Mouse (Mus musculus) left cerebral cortex, postnatal 14 days (tissue): Measurements from ENCODE around the gene Bglap2. TPM values are rescaled to one million over a fixed set of nuclear protein-coding genes. Genes with fewer than 3 reads are reported as not detected.
"Not testable (repeated sequence)": the region's sequence is repeated elsewhere in the genome, so short reads cannot be mapped to it uniquely, and the experiment has no call there.

Source experiments
- DNase-seq, 2 experiments: peaks; one replicate each; pipeline ENCODE4 v3.0.0; 2021 to 2022; ENCODE audit warnings: low spot score in 2 of 2, mixed read lengths in 1 of 2
- intact Hi-C: fragments of 180-260 bp; cut with DNase I; formaldehyde crosslinking; loops from one replicate; pipeline ENCODE4 v1.15.1; 2025
- long read RNA-seq, 2 experiments: library from polyadenylated mRNA; stranded (forward); transcript quantifications; one replicate each; pipeline ENCODE4 v2.0.0; 2021
- total RNA-seq, 2 experiments: library from RNA; stranded (reverse); gene quantifications; 2 replicates each; pipeline ENCODE4 v1.2.3; 2021

The Bglap2 gene
- 1 to 10 TPM in 1 of 2 experiments, not detected in 1; 1.4 TPM for total RNA-seq
- long read RNA-seq, experiment 1, partial matches to known transcripts = 0 of 1 reads
- long read RNA-seq, experiment 1, other reads (novel, unspliced or antisense) = 0 of 1 reads
- long read RNA-seq, experiment 2 = 0 reads

DNA sequence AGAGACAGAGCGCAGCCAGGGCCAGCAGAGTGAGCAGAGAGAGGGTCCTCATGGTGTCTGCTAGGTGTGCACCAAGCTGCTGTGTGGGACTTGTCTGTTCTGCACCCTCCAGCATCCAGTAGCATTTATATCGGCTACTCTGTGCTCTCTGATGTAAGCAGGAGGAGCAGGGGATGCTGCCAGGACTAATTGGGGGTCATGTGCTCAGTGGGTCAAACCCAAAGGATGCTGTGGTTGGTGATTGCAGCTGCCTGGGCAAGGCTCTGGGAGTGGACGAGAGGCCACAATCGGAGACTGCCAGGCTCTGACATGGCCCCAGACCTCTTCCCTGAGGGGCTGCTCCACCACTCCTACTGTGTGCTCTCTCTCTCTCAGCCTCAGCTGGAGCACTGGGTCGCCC lies at the start of gene Bglap2:
Bglap2 (minus strand) TSS at position 101 of the 400 bp plus-strand sequence.
- DNase-seq, intact Hi-C loops: not testable (repeated sequence)

DNA sequence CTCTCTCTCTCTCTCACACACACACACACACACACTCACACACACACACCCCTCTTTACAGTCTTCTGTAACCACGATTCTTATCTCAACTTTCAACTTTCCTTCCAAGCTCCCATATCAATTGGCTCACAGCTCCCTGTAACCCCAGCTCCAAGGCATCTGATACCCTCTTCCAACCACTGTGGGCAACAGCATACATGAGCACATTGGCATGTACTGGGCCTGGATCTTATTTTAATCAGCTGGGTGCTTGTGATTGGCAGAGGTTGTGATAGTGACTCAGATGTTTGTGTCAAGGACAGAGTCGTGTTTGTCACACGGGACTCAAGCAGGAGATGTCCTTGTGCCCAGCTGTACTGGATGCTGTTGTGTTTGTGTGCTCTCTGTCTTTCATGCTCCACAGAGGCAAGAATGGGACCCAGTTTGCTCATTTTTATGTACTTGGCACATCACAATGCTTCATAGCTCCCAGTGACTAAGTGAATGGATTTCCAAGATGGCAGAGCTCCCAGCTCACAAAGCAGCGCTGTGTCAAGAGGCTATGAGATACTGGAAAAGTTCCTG lies 48.9 kb upstream of the Bglap2 start:
- intact Hi-C loops = no loop called here

DNA sequence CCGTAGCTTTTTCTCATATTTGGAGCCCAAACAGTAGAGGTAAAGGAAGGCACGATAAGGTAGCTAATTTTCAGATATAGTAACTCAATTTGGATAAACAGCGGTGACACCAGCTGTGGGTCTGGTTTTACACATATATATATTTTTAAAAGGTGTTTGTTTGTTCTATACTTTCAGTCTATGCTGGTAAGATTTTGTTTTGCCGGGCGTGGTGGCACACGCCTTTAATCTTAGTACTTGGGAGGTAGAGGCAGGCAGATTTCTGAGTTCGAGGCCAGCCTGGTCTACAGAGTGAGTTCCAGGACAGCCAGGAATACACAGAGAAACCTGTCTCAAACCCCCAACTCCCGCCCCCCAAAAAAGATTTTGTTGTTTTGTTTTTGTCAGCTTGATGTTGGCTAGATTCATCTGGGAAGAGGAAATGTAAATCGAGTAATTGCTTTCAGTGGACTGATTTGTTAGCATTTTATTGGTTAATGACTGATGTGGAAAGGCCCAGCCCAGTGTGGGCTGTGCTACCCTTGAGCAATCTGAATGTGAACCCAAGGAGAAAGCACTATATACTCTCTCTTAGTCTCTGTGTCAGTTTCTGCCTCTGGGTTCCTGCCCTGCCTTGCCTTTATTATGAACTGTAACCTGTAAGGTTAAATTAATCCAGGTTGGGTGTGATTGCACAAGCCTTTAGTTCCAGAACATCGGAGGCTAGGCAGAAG lies 47.4 kb upstream of the Bglap2 start:
- intact Hi-C loops = no loop called here
- no peak for DNase-seq

More for the DNA sequence above, 48.9 kb upstream of the Bglap2 start:
- no peak for DNase-seq

DNA sequence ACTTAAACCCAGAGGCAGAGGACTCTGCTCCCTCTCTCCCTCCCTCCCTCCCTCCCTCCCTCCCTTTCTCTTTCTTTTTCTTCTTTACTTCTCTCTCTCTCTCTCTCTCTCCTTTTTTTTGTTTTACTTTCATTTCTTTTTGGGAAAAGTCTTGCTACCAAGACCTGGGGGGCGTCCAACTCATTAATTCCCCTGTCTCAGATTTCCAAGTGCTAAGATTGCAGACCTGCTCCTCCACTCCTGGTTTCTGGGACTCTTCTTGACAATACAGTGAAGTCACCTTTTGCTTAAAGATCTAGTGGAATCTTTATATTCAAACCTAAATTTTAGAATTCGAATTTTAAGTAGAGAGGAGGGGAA lies 46.8 kb upstream of the Bglap2 start:
- intact Hi-C loops = no loop called here
- no peak for DNase-seq

DNA sequence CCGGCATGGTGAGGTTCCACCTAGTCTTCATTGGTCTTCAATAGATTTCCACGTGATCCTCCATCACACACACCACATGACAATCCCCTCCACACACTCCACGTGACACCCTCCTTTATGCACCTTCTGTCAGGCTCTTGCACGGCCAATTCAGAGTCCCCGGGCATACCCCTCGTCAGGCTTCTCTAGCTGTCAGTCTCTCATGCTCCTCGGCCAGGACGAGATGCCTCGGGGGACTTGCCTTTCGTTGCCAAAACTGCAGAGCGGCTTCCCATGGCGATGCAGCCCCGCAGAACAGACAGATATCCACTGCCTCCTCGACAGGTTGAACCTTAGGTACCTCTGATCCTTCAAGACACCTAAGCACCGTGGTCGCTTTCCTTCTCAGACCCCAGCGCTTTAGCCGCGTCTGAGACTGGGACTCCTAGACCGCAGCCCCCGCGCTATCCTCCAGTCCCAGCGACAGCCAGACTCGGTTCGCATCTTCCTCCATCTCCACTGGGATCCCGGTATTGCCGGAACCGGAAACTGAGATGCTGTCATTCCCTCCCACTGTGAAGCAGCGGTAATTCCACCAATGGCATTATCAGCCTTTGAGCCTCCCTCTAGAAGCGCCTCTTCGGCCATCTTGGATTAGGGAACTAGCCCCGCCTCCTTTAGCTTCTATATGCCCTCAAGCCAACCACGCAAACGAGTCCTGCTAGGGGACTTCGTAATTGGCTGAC lies 46.3 kb upstream of the Bglap2 start, which contains the start of gene Slc25a44:
Slc25a44 (minus strand) TSS at position 535 of the 725 bp plus-strand sequence.
- peak; percentile 94 to 98 for DNase-seq
- intact Hi-C loops = no loop called here

DNA sequence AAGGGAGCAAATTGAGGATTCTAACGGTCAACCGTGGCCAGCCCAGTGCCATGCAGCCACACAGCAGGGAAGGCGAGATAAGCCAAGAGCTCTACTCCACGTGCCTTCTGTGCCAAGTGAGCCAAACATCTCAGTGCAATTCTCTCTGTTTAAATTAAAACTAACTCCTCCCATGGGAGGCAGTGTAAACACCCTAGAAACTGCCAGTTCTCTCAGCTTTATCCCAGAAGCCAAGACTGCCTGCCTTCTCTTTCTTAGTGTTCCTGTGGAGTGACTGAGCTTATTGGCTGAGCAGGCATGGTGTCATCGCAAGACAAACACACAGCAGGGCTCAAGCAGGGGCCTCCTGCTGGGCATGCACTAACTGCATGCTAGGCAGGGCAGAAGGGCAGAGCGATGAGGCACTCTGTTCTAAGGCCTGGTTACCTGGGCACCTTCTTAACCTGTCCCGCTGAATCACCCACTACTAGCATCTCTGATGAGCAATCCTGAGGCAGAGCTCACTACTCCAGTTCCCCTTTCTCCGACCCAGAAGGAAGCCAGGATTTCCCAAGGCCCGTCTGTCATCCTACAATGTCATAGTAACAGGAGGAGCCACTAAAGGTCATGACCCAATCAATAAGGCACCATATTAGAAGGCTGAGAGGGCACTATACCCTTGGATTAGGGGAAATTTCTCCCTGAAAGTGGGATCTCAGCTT lies 43.7 kb upstream of the Bglap2 start:
- peak in 1 of 2 experiments; percentile 75 for DNase-seq
- intact Hi-C loops = no loop called here

DNA sequence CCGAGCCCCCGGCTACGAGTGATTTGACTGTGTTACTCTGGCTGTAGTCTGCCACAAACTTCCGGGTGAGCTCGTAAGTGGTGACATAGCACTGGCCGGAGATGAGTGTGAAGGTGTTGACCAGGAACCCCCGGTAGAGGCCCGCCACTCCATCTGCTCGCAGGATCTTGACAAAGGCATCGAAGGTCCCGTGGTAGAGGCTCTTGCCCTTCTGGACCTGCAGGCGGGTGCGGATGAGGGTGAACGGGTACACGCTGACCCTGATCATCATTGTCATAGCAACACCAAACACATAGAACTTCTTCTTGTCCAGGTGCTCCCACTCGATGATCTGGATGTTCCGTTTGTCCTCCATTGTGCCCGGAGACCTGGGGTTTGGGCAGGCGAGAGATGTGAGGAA lies 42.3 kb upstream of the Bglap2 start:
- no peak for DNase-seq
- intact Hi-C loops = no loop called here

DNA sequence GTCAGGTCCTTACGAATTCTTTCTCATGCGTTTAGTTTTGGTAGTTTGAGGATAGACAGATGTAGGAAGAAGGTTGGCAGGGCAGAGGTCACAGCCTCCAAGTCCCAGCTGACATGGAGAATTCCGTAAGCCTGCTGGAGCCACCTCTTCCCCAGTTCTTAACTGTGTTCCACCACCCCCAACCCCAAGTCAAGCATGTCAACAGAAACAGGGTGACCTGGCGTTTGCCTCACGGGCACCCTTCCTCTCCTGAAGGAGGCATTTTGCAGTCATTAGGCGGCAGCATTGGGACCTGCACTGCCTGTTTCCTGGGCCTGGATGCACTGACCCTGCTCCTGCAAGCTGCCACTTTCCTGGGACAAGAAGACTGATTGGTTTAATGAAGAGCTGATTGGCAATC lies 39.5 kb upstream of the Bglap2 start:
- DNase-seq = no peak
- intact Hi-C loops = no loop called here

DNA sequence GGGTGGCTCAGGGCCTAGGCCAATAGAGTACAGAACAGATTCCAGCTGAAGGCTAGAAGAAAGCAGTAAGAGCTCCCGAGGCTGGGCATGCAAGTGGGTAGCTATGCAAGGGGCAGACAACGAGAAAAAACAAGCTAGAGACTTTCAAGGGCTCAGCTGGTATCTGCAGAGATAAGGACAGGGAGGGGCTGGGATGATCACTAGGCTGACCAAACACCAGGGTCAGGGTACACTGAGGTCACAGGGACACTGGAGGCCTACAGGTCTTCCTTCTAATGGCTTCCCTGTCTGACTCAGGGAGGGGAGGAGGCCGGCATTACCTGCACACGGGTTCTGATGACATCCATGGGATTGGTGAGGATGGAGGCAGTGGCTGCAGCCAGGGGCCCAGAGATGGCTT lies 37.2 kb upstream of the Bglap2 start:
- intact Hi-C loops = no loop called here
- no peak for DNase-seq

DNA sequence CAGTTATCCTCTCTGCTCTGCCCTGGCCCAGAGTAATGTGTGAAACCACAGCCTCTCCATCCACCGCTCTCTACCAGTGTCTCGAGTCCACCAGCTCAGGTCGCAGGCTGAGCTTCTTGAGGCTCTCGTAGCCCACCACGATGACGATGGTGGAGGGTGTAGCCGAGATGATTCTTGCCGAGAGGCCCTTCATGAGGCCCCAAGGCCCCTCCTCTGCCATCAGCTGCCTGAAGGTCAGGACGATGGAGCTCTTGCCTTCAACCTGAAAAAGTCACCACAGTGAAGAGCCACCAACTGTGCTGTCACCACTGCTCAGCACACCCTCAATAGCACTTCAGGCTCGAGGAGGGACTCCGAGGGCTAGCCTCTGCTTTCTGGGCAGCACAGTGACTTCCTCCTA lies 34.1 kb upstream of the Bglap2 start:
- DNase-seq = no peak
- intact Hi-C loops = no loop called here

DNA sequence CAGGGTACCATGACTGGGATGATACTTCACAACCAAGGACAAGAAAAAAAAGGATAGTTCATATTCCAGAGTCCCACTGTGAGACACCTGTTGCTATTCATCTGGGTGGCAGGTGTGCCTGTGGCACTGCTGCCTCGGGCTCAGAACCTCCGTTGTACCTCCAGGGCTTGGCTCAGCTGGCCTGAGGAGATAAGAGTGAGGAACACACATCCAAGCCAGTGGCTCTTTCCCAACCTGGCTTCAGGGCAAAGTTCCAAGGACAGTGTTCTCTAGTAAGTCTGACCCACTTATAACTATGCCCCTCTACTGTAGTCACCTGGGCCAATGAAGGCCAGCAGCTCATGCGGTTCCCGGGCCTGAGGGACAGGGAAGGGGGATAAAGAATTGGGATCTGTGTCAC lies 33.2 kb upstream of the Bglap2 start:
- no peak for DNase-seq
- intact Hi-C loops = no loop called here

DNA sequence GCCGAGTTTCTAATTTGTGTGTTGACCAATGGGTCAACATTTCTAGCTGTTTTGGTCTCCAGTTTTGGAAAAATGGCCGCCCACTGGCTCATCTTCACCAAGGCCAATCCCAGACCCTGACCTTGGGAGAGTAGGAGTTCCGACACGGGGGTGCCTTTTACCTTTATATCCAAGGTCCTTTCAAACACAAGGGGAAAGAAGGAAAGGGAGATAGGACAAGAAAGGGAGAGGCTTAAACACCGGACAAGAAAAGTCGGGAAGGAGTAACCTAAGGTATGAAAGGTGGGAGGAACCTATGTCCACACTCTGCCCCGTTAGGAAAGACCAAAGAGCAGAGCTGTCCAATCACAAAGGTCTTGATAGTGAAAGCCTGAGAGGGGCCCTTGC lies 32.1 kb upstream of the Bglap2 start:
- DNase-seq = no peak
- intact Hi-C loops = no loop called here

DNA sequence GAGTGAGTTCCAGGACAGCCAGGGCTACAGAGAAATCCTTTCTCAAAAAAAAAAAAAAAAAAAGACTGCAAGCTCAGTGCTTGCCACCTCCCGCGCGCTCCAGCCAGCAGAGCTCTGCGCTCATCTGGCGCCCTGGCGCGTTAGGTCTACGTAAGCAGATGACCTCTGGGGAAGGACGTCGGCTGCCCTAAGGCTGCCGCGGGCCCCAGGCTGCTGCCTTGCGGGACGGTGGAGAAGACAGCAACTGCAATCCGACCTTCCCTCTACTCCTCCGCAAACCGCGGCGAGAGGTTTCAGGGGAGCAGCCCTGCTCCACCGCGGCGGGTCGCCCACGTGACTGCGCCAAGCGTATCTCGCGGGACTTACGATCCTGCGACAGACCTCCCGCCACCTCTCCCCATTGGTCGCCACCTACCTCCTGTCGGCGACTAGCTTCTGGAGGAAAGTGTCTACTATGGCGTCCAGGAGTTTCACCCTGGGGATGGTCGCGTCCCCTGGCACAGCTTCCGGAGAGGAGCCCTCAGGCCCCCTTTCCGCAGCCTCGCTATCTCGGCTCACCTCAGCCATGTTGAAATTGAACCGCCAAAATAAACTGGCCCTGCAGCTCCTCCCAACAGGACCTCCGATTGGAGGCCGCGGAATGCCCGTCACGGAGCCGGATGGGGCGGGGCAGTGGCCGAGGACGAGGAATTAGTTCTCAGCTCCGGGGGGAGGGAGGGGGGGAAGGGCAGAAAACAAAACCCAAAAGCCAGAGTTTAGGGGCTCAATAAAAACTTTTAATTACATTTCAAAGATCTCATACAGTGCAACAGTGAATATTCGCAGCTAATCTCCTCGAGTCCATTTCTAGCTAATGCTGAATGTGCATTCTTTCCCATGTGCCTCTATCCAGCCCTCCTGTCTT lies 31.5 kb upstream of the Bglap2 start, which contains the start of gene Pmf1:
Pmf1 (minus strand) TSS at position 591 of the 904 bp plus-strand sequence.
- intact Hi-C loops = loop anchor here (5.0 kb wide), 1 partner anchor 117 kb away; no protein-coding TSS in a partner anchor
- peak; percentile 89 to 93 for DNase-seq

DNA sequence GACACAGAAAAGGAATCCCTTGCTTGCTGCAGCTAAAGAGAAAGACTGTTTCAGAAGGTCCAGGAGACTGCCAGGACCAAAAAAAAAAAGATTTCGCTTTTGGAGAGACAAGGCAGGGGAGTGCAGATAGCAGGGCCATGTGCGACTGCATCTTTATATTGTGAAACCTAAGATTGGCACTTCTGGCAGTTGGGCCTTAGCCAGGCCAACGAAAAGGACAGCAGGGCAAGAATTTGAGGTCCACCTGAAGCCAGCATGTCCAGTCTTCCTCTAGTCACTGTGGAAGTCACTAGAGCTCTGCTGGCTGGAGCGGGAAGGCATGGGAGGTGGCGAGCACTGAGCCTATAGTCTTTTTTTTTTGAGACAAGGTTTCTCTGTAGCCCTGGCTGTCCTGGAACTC lies 30.5 kb upstream of the Bglap2 start:
- intact Hi-C loops = loop anchor here (5.0 kb wide), 1 partner anchor 118 kb away; no protein-coding TSS in a partner anchor
- no peak for DNase-seq

DNA sequence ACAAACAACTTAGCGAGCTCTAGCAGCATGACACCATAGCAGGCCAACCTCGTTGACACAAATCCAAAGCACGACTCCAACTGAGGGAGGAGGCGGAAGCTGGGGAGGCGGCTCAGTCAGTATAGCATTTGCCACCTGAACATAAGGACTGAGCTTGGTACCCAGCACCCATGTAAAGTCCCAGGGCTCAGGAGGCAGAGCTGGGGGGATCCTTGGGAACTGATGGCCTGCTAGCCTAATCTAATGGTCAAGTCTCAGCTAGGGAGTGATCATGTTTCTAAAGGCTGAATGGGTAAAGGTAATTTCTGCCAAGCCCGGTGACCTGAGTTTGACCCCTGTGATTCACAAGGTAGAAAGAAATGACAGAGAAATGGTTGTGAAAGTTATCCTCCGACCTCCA lies 29.0 kb upstream of the Bglap2 start:
- intact Hi-C loops = loop anchor here (1.0 to 5.0 kb wide), 2 partner anchors 60 to 120 kb away; no protein-coding TSS in a partner anchor
- DNase-seq = no peak

DNA sequence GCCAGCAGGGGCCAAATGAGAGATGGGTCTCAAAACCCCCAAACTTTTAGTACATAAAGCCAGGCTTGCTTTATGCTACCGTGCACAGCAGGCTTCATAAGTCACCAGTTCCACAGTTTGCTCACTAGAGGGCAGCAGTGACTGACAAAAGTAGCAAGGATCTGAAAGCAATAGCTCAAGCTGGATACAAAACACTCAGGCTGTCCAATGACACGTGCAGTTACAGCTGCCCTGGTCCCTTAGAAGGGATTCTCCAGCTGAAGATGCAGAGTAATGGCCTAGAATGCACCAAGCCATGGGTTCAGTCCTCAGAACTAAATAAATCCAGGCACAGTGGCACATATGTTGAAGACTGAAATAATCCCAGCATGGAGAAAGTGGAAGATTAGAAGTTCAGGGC lies 28.6 kb upstream of the Bglap2 start:
- DNase-seq = peak; percentile 78 to 87
- intact Hi-C loops = loop anchor here (1.0 to 5.0 kb wide), 2 partner anchors 60 to 120 kb away; no protein-coding TSS in a partner anchor

DNA sequence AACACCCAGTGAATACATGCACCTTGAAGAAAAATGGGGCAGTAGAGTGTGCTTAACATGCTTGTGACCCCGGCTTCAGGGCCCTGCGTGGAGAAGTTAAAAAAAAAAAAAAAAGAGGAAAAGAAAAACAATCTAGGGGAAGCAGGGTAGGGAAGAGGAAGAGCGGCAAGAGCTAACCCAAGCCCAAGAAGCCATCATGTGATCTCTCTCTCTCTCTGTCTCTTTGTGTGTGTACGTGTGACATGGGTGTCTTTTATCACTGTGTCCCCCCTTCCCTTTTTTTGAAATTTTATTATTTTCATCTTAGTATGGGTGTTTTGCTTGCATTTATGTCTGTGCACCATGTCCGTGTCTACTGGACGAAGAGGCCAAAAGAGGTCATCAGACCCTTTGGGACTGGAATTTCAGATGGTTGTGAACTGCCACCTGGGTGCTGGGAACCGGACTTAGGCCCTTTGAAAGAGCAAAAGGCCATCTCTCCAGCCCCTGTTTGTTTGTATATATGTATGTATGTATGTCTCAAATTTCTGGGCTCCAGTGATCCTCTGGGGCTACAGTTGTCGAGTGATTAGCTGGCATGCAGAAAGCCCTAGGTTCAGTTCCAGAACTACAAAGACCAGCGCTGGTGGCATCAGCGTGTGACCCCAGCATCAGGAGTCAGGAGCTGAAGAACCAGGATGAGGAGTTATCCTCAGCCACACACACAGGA lies 25.2 kb upstream of the Bglap2 start:
- no peak for DNase-seq
- intact Hi-C loops = no loop called here

DNA sequence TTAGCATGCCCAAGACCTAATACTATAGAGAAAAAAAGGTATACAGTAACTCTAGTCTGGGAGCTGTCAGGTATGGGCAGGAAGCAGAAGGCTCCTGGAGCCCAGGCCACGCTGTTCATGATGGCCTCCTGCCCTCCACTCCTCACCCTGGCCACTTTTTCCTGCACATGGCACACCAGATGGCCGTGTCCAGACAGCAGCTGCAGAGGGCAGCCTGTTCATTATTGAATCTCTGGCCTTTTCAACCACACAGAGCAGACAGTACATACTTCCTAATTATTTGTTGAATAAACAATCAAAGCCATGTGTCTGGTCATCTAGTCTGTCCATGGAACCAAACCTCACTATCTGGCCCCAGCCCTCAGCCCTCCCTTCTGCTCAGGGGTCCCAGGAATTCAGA lies 20.2 kb upstream of the Bglap2 start:
- intact Hi-C loops = no loop called here
- DNase-seq = no peak
